Mouse (Mus musculus) liver, embryonic 14.5 days (tissue): ENCODE results near the gene Vps13a.

ENCODE experiments used
- CTCF ChIP-seq: IDR thresholded peaks from 2 replicates; pipeline ENCODE4 v1.5.1; 2016; ENCODE audit warnings: antibody characterized with exemption, low read depth, control low read depth
- EP300 ChIP-seq: IDR thresholded peaks from 2 replicates; pipeline ENCODE4 v1.6.1; 2016; ENCODE audit warnings: antibody characterized with exemption, low read depth

DNA sequence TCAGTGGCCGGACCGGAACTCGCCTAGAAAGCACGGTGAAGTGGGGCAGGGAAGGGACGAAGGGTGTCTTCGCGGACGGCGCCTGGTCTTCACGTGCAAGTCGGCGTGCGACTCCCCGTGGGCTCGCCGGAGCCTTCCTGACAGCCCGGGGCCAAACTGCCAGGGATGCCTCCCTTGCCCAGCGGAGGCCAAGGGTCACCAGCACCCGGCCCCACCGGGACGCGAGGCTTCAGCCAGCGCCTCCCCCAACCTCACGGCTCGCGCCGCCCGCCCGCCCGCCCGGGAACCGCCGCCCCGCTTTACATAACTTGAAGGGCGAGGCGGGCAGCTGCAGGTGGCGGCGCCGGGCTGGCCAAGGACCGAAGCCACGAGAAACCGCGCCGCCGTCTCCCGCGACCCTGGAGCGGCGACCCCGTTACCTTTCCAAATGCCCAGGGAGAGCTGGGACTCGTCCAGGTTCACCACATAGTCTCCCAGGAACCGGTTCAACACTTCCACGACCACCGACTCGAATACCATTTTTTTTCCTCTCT lies 416 bp downstream of the Vps13a start:
- TF ChIP-seq EP300 (no peak), CTCF (no peak)
